Mouse (Mus musculus) lung, postnatal 0 days (tissue): ENCODE results near the gene Fgr.

Experiments used
- CTCF ChIP-seq: IDR thresholded peaks from 2 replicates; pipeline ENCODE4 v1.5.1; 2016; ENCODE audit warnings: antibody characterized with exemption, mild to moderate bottlenecking
- EP300 ChIP-seq: IDR thresholded peaks from 2 replicates; pipeline ENCODE4 v1.6.1; 2016; ENCODE audit warnings: antibody characterized with exemption, mild to moderate bottlenecking, control low read depth

GRCm38 (mm10) chr4:132943088-132943487 lies 30.8 kb upstream of the Fgr start:
- no peak for TF ChIP-seq CTCF
- no peak for TF ChIP-seq EP300
